In genomic region chr5:136988420-136988819, GRCm38 (mm10) we compare ENCODE assay signal across 7 mouse cellular contexts. TPM values are rescaled to one million over a fixed set of nuclear protein-coding genes. Genes with fewer than 3 reads are reported as not detected.
DNase-seq lines count a peak whose midpoint lies in the region; ATAC-seq and TF ChIP-seq lines count a peak whose summit lies in the region.

No protein-coding gene starts in this region.

- no peak for TF ChIP-seq CTCF in thymus, adult 2 months (IDR thresholded peaks at IDR 0.05; ENCODE audit: borderline replicate concordance, control insufficient read depth, extremely low read depth, insufficient read depth, low read length, poor library complexity)

- ATAC-seq in embryonic facial prominence, embryonic 12.5 days (ENCODE audit: insufficient number of reproducible peaks, insufficient read depth, low FRiP score, low TSS enrichment): no peak
- no peak for ATAC-seq in hindbrain, embryonic 11.5 days (ENCODE audit: low FRiP score)
- no peak for ATAC-seq in liver, embryonic 13.5 days (ENCODE audit: low read depth)
- no peak for ATAC-seq in neural tube, embryonic 14.5 days (ENCODE audit: low read depth)

- no peaks in the 10 kb centered on the region for H3K27me3 ChIP-seq in embryonic facial prominence, embryonic 12.5 days
- H3K27me3 ChIP-seq in hindbrain, embryonic 11.5 days (ENCODE audit: control insufficient read depth, insufficient read depth, low read length): no peaks in the 10 kb centered on the region
- H3K27me3 ChIP-seq in liver, embryonic 13.5 days: no peaks in the 10 kb centered on the region
- H3K27me3 ChIP-seq in neural tube, embryonic 14.5 days (ENCODE audit: control insufficient read depth, insufficient read depth, low read length): no peaks in the 10 kb centered on the region
- no peaks in the 10 kb centered on the region for H3K27me3 ChIP-seq in thymus, adult 2 months (ENCODE audit: control insufficient read depth, insufficient read depth, low read length)

- peak overlapping the region; percentile 90 for H3K9ac ChIP-seq in embryonic facial prominence, embryonic 12.5 days
- peak overlapping the region; percentile 96 for H3K9ac ChIP-seq in hindbrain, embryonic 11.5 days (ENCODE audit: low read depth, low read length)
- H3K9ac ChIP-seq in liver, embryonic 13.5 days: peak overlapping the region; percentile 96
- peak overlapping the region; percentile 99; the same call in 1 of the 2 replicates for H3K9ac ChIP-seq in neural tube, embryonic 14.5 days (replicated peaks; ENCODE audit: low read depth, low read length)

- peak overlapping the region; percentile 84 for H3K4me3 ChIP-seq in embryonic facial prominence, embryonic 12.5 days
- H3K4me3 ChIP-seq in hindbrain, embryonic 11.5 days (ENCODE audit: low read depth, low read length): peak overlapping the region; percentile 89
- H3K4me3 ChIP-seq in liver, embryonic 13.5 days (replicated peaks): peak overlapping the region; percentile 92
- H3K4me3 ChIP-seq in neural tube, embryonic 14.5 days (ENCODE audit: low read depth, low read length): peak overlapping the region; percentile 87
- no peak overlapping the region for H3K4me3 ChIP-seq in thymus, adult 2 months (ENCODE audit: control insufficient read depth, insufficient read depth, low read length)

- H3K4me1 ChIP-seq in embryonic facial prominence, embryonic 12.5 days: peaks cover 16% of the 10 kb centered on the region; the same call in 1 of the 2 replicates
- H3K4me1 ChIP-seq in hindbrain, embryonic 11.5 days (replicated peaks; ENCODE audit: control insufficient read depth, insufficient read depth, low read length): peaks cover 4% of the 10 kb centered on the region; the same call in 1 of the 2 replicates
- peaks cover 23% of the 10 kb centered on the region for H3K4me1 ChIP-seq in liver, embryonic 13.5 days (replicated peaks)
- H3K4me1 ChIP-seq in neural tube, embryonic 14.5 days (ENCODE audit: control insufficient read depth, insufficient read depth, low read length): peaks cover 10% of the 10 kb centered on the region
- H3K4me1 ChIP-seq in thymus, adult 2 months (replicated peaks; ENCODE audit: control insufficient read depth, insufficient read depth, low read length): peaks cover 14% of the 10 kb centered on the region

- peaks cover 56% of the 10 kb centered on the region for H3K36me3 ChIP-seq in embryonic facial prominence, embryonic 12.5 days
- peaks cover 6% of the 10 kb centered on the region for H3K36me3 ChIP-seq in hindbrain, embryonic 11.5 days (ENCODE audit: control insufficient read depth, insufficient read depth, low read length)
- peaks cover 43% of the 10 kb centered on the region for H3K36me3 ChIP-seq in liver, embryonic 13.5 days
- peaks cover 36% of the 10 kb centered on the region for H3K36me3 ChIP-seq in neural tube, embryonic 14.5 days (ENCODE audit: control insufficient read depth, insufficient read depth, low read length)
- H3K36me3 ChIP-seq in thymus, adult 2 months (ENCODE audit: control insufficient read depth, insufficient read depth, low read length): no peaks in the 10 kb centered on the region

- 69% methylated on average over 7 of the region's 7 CpGs for WGBS in embryonic facial prominence, embryonic 12.5 days
- 89% methylated on average over 7 of the region's 7 CpGs for WGBS in hindbrain, embryonic 11.5 days
- 73% methylated on average over 5 of the region's 7 CpGs for WGBS in liver, embryonic 13.5 days (ENCODE audit: insufficient replicate concordance)
- 62% methylated on average over 7 of the region's 7 CpGs for WGBS in neural tube, embryonic 14.5 days
- 51% methylated on average over 7 of the region's 7 CpGs for WGBS in thymus, adult 2 months

- no peak overlapping the region for H3K27ac ChIP-seq in embryonic facial prominence, embryonic 12.5 days
- H3K27ac ChIP-seq in hindbrain, embryonic 11.5 days (ENCODE audit: low read depth, low read length): no peak overlapping the region
- peak overlapping the region; percentile 94; the same call in 1 of the 2 replicates for H3K27ac ChIP-seq in liver, embryonic 13.5 days
- no peak overlapping the region for H3K27ac ChIP-seq in neural tube, embryonic 14.5 days (ENCODE audit: low read depth, low read length)
- H3K27ac ChIP-seq in thymus, adult 2 months (ENCODE audit: control insufficient read depth, insufficient read depth, low read length): no peak overlapping the region

- DNase-seq in right cerebral cortex, postnatal 10 days (ENCODE audit: low spot score in 2 of 2): peak; percentile 82
- DNase-seq in right cerebral cortex, postnatal 36 days (ENCODE audit: low spot score in 2 of 2): no peak
- no peak for DNase-seq in hindbrain, embryonic 11.5 days (ENCODE audit: low spot score)
- DNase-seq in liver, embryonic 13.5 days: no peak
- DNase-seq in thymus, adult 2 months: no peak

- peak overlapping the region; percentile 77 for H3K4me2 ChIP-seq in embryonic facial prominence, embryonic 12.5 days (replicated peaks)
- peak overlapping the region; percentile 91 for H3K4me2 ChIP-seq in hindbrain, embryonic 11.5 days (replicated peaks; ENCODE audit: low read depth, low read length)
- peak overlapping the region; percentile 98 for H3K4me2 ChIP-seq in liver, embryonic 13.5 days
- H3K4me2 ChIP-seq in neural tube, embryonic 14.5 days (ENCODE audit: low read depth, low read length): peak overlapping the region; percentile 58

- H3K9me3 ChIP-seq in embryonic facial prominence, embryonic 12.5 days: no peaks in the 10 kb centered on the region
- H3K9me3 ChIP-seq in hindbrain, embryonic 11.5 days (ENCODE audit: control insufficient read depth, low read length): no peaks in the 10 kb centered on the region
- H3K9me3 ChIP-seq in liver, embryonic 13.5 days (replicated peaks): no peaks in the 10 kb centered on the region
- H3K9me3 ChIP-seq in neural tube, embryonic 14.5 days (ENCODE audit: control insufficient read depth, low read length): no peaks in the 10 kb centered on the region

- TF ChIP-seq POLR2A in thymus, adult 2 months (IDR thresholded peaks at IDR 0.05; ENCODE audit: control insufficient read depth, extremely low read depth, insufficient read depth, low read length, poor library complexity): no peak

RNA-seq across cellular contexts. Expression of gene Znhit1, which starts 0.6 kb away (rescaled TPM):
- polyA plus RNA-seq in embryonic facial prominence, embryonic 12.5 days (2016; fragmentation: Nextera tagmentation; extraction: Ambion mirVana): 115 and 128 TPM in 2 replicates
- 92.8 and 106 TPM in 2 replicates for polyA plus RNA-seq in hindbrain, embryonic 11.5 days (2014; fragmentation: Nextera tagmentation; extraction: Ambion mirVana)
- polyA plus RNA-seq in liver, embryonic 13.5 days (2015; fragmentation: Nextera tagmentation; extraction: Ambion mirVana): 57.8 and 61.7 TPM in 2 replicates
- 115 and 138 TPM in 2 replicates for polyA plus RNA-seq in neural tube, embryonic 14.5 days (2014; fragmentation: Nextera tagmentation; extraction: Ambion mirVana)
- 72.2 and 79.5 TPM in 2 replicates for polyA plus RNA-seq in thymus, adult 2 months (2012; rRNA removed)

RNA-seq across cellular contexts. Expression of gene Plod3, which starts 1.6 kb away (rescaled TPM):
- polyA plus RNA-seq in embryonic facial prominence, embryonic 12.5 days (2016; fragmentation: Nextera tagmentation; extraction: Ambion mirVana): 41.5 and 51.4 TPM in 2 replicates
- polyA plus RNA-seq in hindbrain, embryonic 11.5 days (2014; fragmentation: Nextera tagmentation; extraction: Ambion mirVana): 26.0 and 32.4 TPM in 2 replicates
- 12.8 and 13.7 TPM in 2 replicates for polyA plus RNA-seq in liver, embryonic 13.5 days (2015; fragmentation: Nextera tagmentation; extraction: Ambion mirVana)
- polyA plus RNA-seq in neural tube, embryonic 14.5 days (2014; fragmentation: Nextera tagmentation; extraction: Ambion mirVana): 30.5 and 34.5 TPM in 2 replicates
- 40.8 and 41.9 TPM in 2 replicates for polyA plus RNA-seq in thymus, adult 2 months (2012; rRNA removed)

RNA-seq across cellular contexts. Expression of gene Cldn15, which starts 22.0 kb away (rescaled TPM):
- 0.17 TPM in 1 of 2 replicates, not detected in the other for polyA plus RNA-seq in embryonic facial prominence, embryonic 12.5 days (2016; fragmentation: Nextera tagmentation; extraction: Ambion mirVana)
- 0.32 TPM in 1 of 2 replicates, not detected in the other for polyA plus RNA-seq in hindbrain, embryonic 11.5 days (2014; fragmentation: Nextera tagmentation; extraction: Ambion mirVana)
- 2.3 and 3.0 TPM in 2 replicates for polyA plus RNA-seq in liver, embryonic 13.5 days (2015; fragmentation: Nextera tagmentation; extraction: Ambion mirVana)
- polyA plus RNA-seq in neural tube, embryonic 14.5 days (2014; fragmentation: Nextera tagmentation; extraction: Ambion mirVana): 0.12 and 0.39 TPM in 2 replicates
- 3.8 and 9.4 TPM in 2 replicates for polyA plus RNA-seq in thymus, adult 2 months (2012; rRNA removed)

RNA-seq across cellular contexts. Expression of gene Fis1, which starts 35.3 kb away (rescaled TPM):
- polyA plus RNA-seq in embryonic facial prominence, embryonic 12.5 days (2016; fragmentation: Nextera tagmentation; extraction: Ambion mirVana): 286 and 305 TPM in 2 replicates
- polyA plus RNA-seq in hindbrain, embryonic 11.5 days (2014; fragmentation: Nextera tagmentation; extraction: Ambion mirVana): 340 and 348 TPM in 2 replicates
- 190 and 196 TPM in 2 replicates for polyA plus RNA-seq in liver, embryonic 13.5 days (2015; fragmentation: Nextera tagmentation; extraction: Ambion mirVana)
- polyA plus RNA-seq in neural tube, embryonic 14.5 days (2014; fragmentation: Nextera tagmentation; extraction: Ambion mirVana): 409 and 414 TPM in 2 replicates
- 181 and 214 TPM in 2 replicates for polyA plus RNA-seq in thymus, adult 2 months (2012; rRNA removed)

RNA-seq across cellular contexts. Expression of gene Vgf, which starts 37.8 kb away (rescaled TPM):
- polyA plus RNA-seq in embryonic facial prominence, embryonic 12.5 days (2016; fragmentation: Nextera tagmentation; extraction: Ambion mirVana): 1.2 and 2.5 TPM in 2 replicates
- polyA plus RNA-seq in hindbrain, embryonic 11.5 days (2014; fragmentation: Nextera tagmentation; extraction: Ambion mirVana): 0.14 and 1.2 TPM in 2 replicates
- not detected in 2 replicates for polyA plus RNA-seq in liver, embryonic 13.5 days (2015; fragmentation: Nextera tagmentation; extraction: Ambion mirVana)
- polyA plus RNA-seq in neural tube, embryonic 14.5 days (2014; fragmentation: Nextera tagmentation; extraction: Ambion mirVana): 5.6 TPM in 2 replicates
- 0.58 and 1.0 TPM in 2 replicates for polyA plus RNA-seq in thymus, adult 2 months (2012; rRNA removed)

Comparison
In these comparisons a context has a peak if more than half of its experiments do, and no peak if none do; other contexts are left out.
1. DNase-seq: peak in right cerebral cortex, postnatal 10 days (2 of 2); none in right cerebral cortex, postnatal 36 days (0 of 2), hindbrain, embryonic 11.5 days (single experiment), liver, embryonic 13.5 days (single experiment) and thymus, adult 2 months (single experiment).
2. Peak in every context shown above with its lines, with median percentiles within 50 percentile points of each other: H3K4me2 ChIP-seq and H3K9ac ChIP-seq.